Mouse (Mus musculus): ENCODE results near the gene Zg16. TPM values are rescaled to one million over a fixed set of nuclear protein-coding genes. Genes with fewer than 3 reads are reported as not detected.
A peak's percentile ranks its signal among the peaks of the same experiment; 100 is the strongest.
"Not testable (repeated sequence)": the region's sequence is repeated elsewhere in the genome, so short reads cannot be mapped to it uniquely, and the experiment has no call there.

Zg16 gene
- polyA plus RNA-seq (2015; fragmentation: Nextera tagmentation; extraction: Ambion mirVana), result 7.6 and 28.5 TPM in 2 replicates

GRCm38 (mm10) chr7:127087278-127088010, at the start of gene Zg16:
Zg16 (minus strand) TSS chr7:127087328.
- H3K9ac ChIP-seq; ATAC-seq; H3K4me2 ChIP-seq (replicated peaks); H3K27me3 ChIP-seq (replicated peaks); H3K9me3 ChIP-seq; H3K27ac ChIP-seq; H3K36me3 ChIP-seq; H3K4me3 ChIP-seq (replicated peaks): not testable (repeated sequence)
- 81% methylated on average over 6 of the region's 6 CpGs for WGBS
- peaks cover 15% of the 10 kb centered on the region; the same call in 1 of the 2 replicates for H3K4me1 ChIP-seq (replicated peaks)

GRCm38 (mm10) chr7:127136181-127137071, 49.3 kb upstream of the Zg16 start:
- ATAC-seq, result no peak
- Histone ChIP-seq H3K9me3 (no peaks in the 10 kb centered on the region), H3K27ac (no peak overlapping the region), H3K27me3 (replicated peaks) (no peaks in the 10 kb centered on the region), H3K4me1 (replicated peaks) (no peaks in the 10 kb centered on the region), H3K9ac (no peak overlapping the region), H3K4me3 (replicated peaks) (no peak overlapping the region), H3K4me2 (replicated peaks) (no peak overlapping the region), H3K36me3 (no peaks in the 10 kb centered on the region)
- 83% methylated on average over 22 of the region's 22 CpGs for WGBS

- Histone ChIP-seq H3K36me3 (no peaks in the 10 kb centered on the region), H3K4me3 (replicated peaks) (no peak overlapping the region), H3K27ac (no peak overlapping the region), H3K9me3 (no peaks in the 10 kb centered on the region), H3K4me1 (replicated peaks) (no peaks in the 10 kb centered on the region), H3K27me3 (replicated peaks) (no peaks in the 10 kb centered on the region), H3K9ac (no peak overlapping the region), H3K4me2 (replicated peaks) (no peak overlapping the region)
- 81% methylated on average over 11 of the region's 11 CpGs for WGBS
- no peak for ATAC-seq
These were observed 47.8 kb upstream of the Zg16 start for GRCm38 (mm10) chr7:127134821-127135447.

GRCm38 (mm10) chr7:127133125-127133524, 46.0 kb upstream of the Zg16 start:
- WGBS, result 72% methylated on average over 5 of the region's 5 CpGs

GRCm38 (mm10) chr7:127129638-127130037, 42.5 kb upstream of the Zg16 start:
- H3K36me3 ChIP-seq, result no peaks in the 10 kb centered on the region
- H3K4me1 ChIP-seq (replicated peaks), result no peaks in the 10 kb centered on the region
- no peaks in the 10 kb centered on the region for H3K27me3 ChIP-seq (replicated peaks)
- no peak overlapping the region for H3K4me3 ChIP-seq (replicated peaks)
- H3K9ac ChIP-seq, result no peak overlapping the region
- WGBS, result 21% methylated on average over 4 of the region's 4 CpGs
- H3K27ac ChIP-seq, result no peak overlapping the region
- no peak overlapping the region for H3K4me2 ChIP-seq (replicated peaks)
- no peaks in the 10 kb centered on the region for H3K9me3 ChIP-seq
- ATAC-seq, result peak; percentile 56; the same call in 1 of the 2 replicates

More at GRCm38 (mm10) chr7:127133125-127133524, 46.0 kb upstream of the Zg16 start:
- Histone ChIP-seq H3K36me3 (no peaks in the 10 kb centered on the region), H3K9ac (no peak overlapping the region), H3K9me3 (no peaks in the 10 kb centered on the region), H3K27ac (no peak overlapping the region), H3K4me1 (replicated peaks) (no peaks in the 10 kb centered on the region), H3K4me2 (replicated peaks) (no peak overlapping the region), H3K27me3 (replicated peaks) (no peaks in the 10 kb centered on the region), H3K4me3 (replicated peaks) (no peak overlapping the region)
- ATAC-seq, result no peak

GRCm38 (mm10) chr7:127121911-127122270, 34.8 kb upstream of the Zg16 start, which contains the start of gene Qprt:
Qprt (minus strand) TSS chr7:127122226.
- no peaks in the 10 kb centered on the region for H3K36me3 ChIP-seq
- WGBS, result 11% methylated on average over 7 of the region's 7 CpGs
- H3K9ac ChIP-seq, result no peak within 1 kb of the TSS; the same call in 1 of the 2 replicates
- H3K27me3 ChIP-seq (replicated peaks), result no peaks in the 10 kb centered on the region
- peak within 1 kb of the TSS; percentile 47 for H3K4me2 ChIP-seq (replicated peaks)
- peak; percentile 50 for ATAC-seq
- H3K9me3 ChIP-seq, result no peaks in the 10 kb centered on the region
- peaks cover 22% of the 10 kb centered on the region for H3K4me1 ChIP-seq (replicated peaks)
- H3K27ac ChIP-seq, result no peak within 1 kb of the TSS
- H3K4me3 ChIP-seq (replicated peaks), result 0 out of 2 replicates have a peak within 1 kb of the TSS, but pooled peaks have one; percentile 0

GRCm38 (mm10) chr7:127121061-127121910, 34.2 kb upstream of the Zg16 start:
- Histone ChIP-seq H3K4me2 (replicated peaks) (peak overlapping the region; percentile 47), H3K9me3 (no peaks in the 10 kb centered on the region), H3K4me3 (replicated peaks) (0 out of 2 replicates have a peak overlapping the region, but pooled peaks have one; percentile 0), H3K27me3 (replicated peaks) (no peaks in the 10 kb centered on the region), H3K9ac (no peak overlapping the region; the same call in 1 of the 2 replicates), H3K36me3 (no peaks in the 10 kb centered on the region), H3K27ac (no peak overlapping the region), H3K4me1 (replicated peaks) (peaks cover 22% of the 10 kb centered on the region)
- peak; percentile 81 for ATAC-seq
- 21% methylated on average over 21 of the region's 21 CpGs for WGBS

GRCm38 (mm10) chr7:127118671-127119445, 31.7 kb upstream of the Zg16 start:
- ATAC-seq, result no peak
- Histone ChIP-seq H3K9ac (no peak overlapping the region), H3K4me1 (replicated peaks) (peaks cover 22% of the 10 kb centered on the region), H3K27ac (no peak overlapping the region), H3K36me3 (no peaks in the 10 kb centered on the region), H3K9me3 (no peaks in the 10 kb centered on the region), H3K4me3 (replicated peaks) (no peak overlapping the region), H3K27me3 (replicated peaks) (no peaks in the 10 kb centered on the region), H3K4me2 (replicated peaks) (no peak overlapping the region)
- 57% methylated on average over 14 of the region's 14 CpGs for WGBS

- Histone ChIP-seq H3K4me3 (replicated peaks) (no peak overlapping the region), H3K27ac (no peak overlapping the region), H3K9ac (no peak overlapping the region), H3K4me1 (replicated peaks) (peaks cover 28% of the 10 kb centered on the region), H3K36me3 (no peaks in the 10 kb centered on the region), H3K9me3 (no peaks in the 10 kb centered on the region), H3K27me3 (replicated peaks) (no peaks in the 10 kb centered on the region), H3K4me2 (replicated peaks) (no peak overlapping the region)
- peak; percentile 46 for ATAC-seq
- 27% methylated on average over 5 of the region's 5 CpGs for WGBS
These were observed 30.8 kb upstream of the Zg16 start for GRCm38 (mm10) chr7:127117948-127118347.

- H3K9ac ChIP-seq, result no peak overlapping the region
- H3K27ac ChIP-seq, result no peak overlapping the region
- H3K27me3 ChIP-seq (replicated peaks), result no peaks in the 10 kb centered on the region
- no peak for ATAC-seq
- H3K36me3 ChIP-seq, result no peaks in the 10 kb centered on the region
- no peak overlapping the region for H3K4me3 ChIP-seq (replicated peaks)
- H3K4me1 ChIP-seq (replicated peaks), result peaks cover 24% of the 10 kb centered on the region
- H3K4me2 ChIP-seq (replicated peaks), result no peak overlapping the region
- no peaks in the 10 kb centered on the region for H3K9me3 ChIP-seq
- 57% methylated on average over 11 of the region's 11 CpGs for WGBS
These were observed 29.3 kb upstream of the Zg16 start for GRCm38 (mm10) chr7:127116331-127116935.
